ENCODE assay signal across 8 mouse cellular contexts in the genomic region with DNA sequence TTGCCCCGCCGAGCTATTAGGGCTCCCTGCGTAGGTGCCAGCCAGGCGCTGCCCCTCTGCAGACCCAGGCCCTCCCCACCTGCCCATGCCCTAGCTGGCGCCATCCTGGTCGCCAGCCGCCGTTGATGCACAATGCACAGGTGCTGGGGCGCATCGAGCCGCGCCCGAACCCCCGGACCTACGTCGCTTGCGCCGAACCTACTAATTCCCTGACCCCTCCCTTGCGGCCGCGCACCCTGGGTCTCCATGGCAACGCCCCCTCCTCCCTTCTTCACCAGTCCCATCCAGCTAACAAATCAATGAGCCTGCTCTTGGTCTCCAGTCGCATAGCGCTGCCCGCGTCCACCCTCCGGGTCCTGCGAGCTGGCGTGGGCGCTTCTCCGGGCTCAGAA. TPM values are rescaled to one million over a fixed set of nuclear protein-coding genes. Genes with fewer than 3 reads are reported as not detected.
DNase-seq lines count a peak whose midpoint lies in the region; ATAC-seq and TF ChIP-seq lines count a peak whose summit lies in the region.

No protein-coding gene starts in this region.

- H3K27ac ChIP-seq in forebrain, embryonic 14.5 days (ENCODE audit: low read depth, low read length), result peak overlapping the region; percentile 66
- no peak overlapping the region for H3K27ac ChIP-seq in liver, embryonic 14.5 days
- H3K27ac ChIP-seq in stomach, embryonic 14.5 days (ENCODE audit: low read length), result no peak overlapping the region

- peak overlapping the region; percentile 75 for H3K9ac ChIP-seq in forebrain, embryonic 14.5 days (ENCODE audit: low read length)
- H3K9ac ChIP-seq in liver, embryonic 14.5 days (replicated peaks), result no peak overlapping the region
- peak overlapping the region; percentile 7; the same call in 1 of the 2 replicates for H3K9ac ChIP-seq in stomach, embryonic 14.5 days (replicated peaks; ENCODE audit: low read depth, low read length)

- peak; percentile 77 for DNase-seq in layer of hippocampus, postnatal 10 days (ENCODE audit: low spot score in 2 of 2)
- no peak for DNase-seq in layer of hippocampus, postnatal 36 days
- DNase-seq in ZHBTc4 (ENCODE audit: low read depth, low spot score), result peak; percentile 75
- peak; percentile 77 for DNase-seq in forebrain, embryonic 14.5 days (ENCODE audit: low spot score)
- no peak for DNase-seq in liver, embryonic 14.5 days (ENCODE audit: low read depth in 3 of 3, low spot score in 3 of 3)
- no peak for DNase-seq in adrenal gland, adult 18-20 months (ENCODE audit: low spot score in 2 of 2)

- peak overlapping the region; percentile 94 for H3K4me2 ChIP-seq in forebrain, embryonic 14.5 days (ENCODE audit: low read length)
- H3K4me2 ChIP-seq in liver, embryonic 14.5 days (ENCODE audit: low read depth), result peak overlapping the region; percentile 82
- H3K4me2 ChIP-seq in stomach, embryonic 14.5 days (replicated peaks; ENCODE audit: low read depth, low read length), result peak overlapping the region; percentile 81

- no peak for ATAC-seq in forebrain, embryonic 14.5 days
- ATAC-seq in liver, embryonic 14.5 days (ENCODE audit: insufficient read depth), result peak; percentile 40
- ATAC-seq in stomach, embryonic 14.5 days (ENCODE audit: insufficient number of reproducible peaks, insufficient read depth, low FRiP score, low read depth), result peak; percentile 26; the same call in 1 of the 2 replicates
- no peak for ATAC-seq in erythroid progenitor cell, adult 5-6 weeks (replicated peaks; ENCODE audit: low FRiP score, poor library complexity, severe bottlenecking)

- WGBS in forebrain, embryonic 14.5 days, result under 1% methylated on average over 31 of the region's 31 CpGs
- WGBS in liver, embryonic 14.5 days (ENCODE audit: insufficient replicate concordance), result under 1% methylated on average over 31 of the region's 31 CpGs
- WGBS in stomach, embryonic 14.5 days, result under 1% methylated on average over 31 of the region's 31 CpGs

- H3K27me3 ChIP-seq in forebrain, embryonic 14.5 days (replicated peaks; ENCODE audit: control insufficient read depth, insufficient read depth, low read length), result peaks cover 67% of the 10 kb centered on the region
- peaks cover 94% of the 10 kb centered on the region for H3K27me3 ChIP-seq in liver, embryonic 14.5 days (ENCODE audit: control insufficient read depth, insufficient read depth, low read length)
- peaks cover 46% of the 10 kb centered on the region for H3K27me3 ChIP-seq in stomach, embryonic 14.5 days (ENCODE audit: control insufficient read depth, insufficient read depth, low read length)

- H3K36me3 ChIP-seq in forebrain, embryonic 14.5 days (ENCODE audit: control insufficient read depth, insufficient read depth, low read length), result peaks cover 8% of the 10 kb centered on the region
- peaks cover 3% of the 10 kb centered on the region; the same call in 1 of the 2 replicates for H3K36me3 ChIP-seq in liver, embryonic 14.5 days (replicated peaks; ENCODE audit: control insufficient read depth, insufficient read depth, low read depth)
- H3K36me3 ChIP-seq in stomach, embryonic 14.5 days (ENCODE audit: control insufficient read depth, insufficient read depth, low read length), result peaks cover 4% of the 10 kb centered on the region; the same call in 1 of the 2 replicates

- TF ChIP-seq CTCF in liver, embryonic 14.5 days (IDR thresholded peaks at IDR 0.05; ENCODE audit: low read depth), result no peak

- TF ChIP-seq EP300 in liver, embryonic 14.5 days (IDR thresholded peaks at IDR 0.05; ENCODE audit: low read depth), result no peak

- H3K4me3 ChIP-seq in forebrain, embryonic 14.5 days (ENCODE audit: low read depth, low read length), result peak overlapping the region; percentile 73
- peak overlapping the region; percentile 49 to 63 for H3K4me3 ChIP-seq in liver, embryonic 14.5 days (ENCODE audit: insufficient read depth in 1 of 2, low read depth in 2 of 2, low read length in 2 of 2)
- H3K4me3 ChIP-seq in stomach, embryonic 14.5 days (ENCODE audit: low read depth, low read length), result peak overlapping the region; percentile 77

- H3K9me3 ChIP-seq in forebrain, embryonic 14.5 days (replicated peaks; ENCODE audit: control insufficient read depth, low read length), result no peaks in the 10 kb centered on the region
- H3K9me3 ChIP-seq in liver, embryonic 14.5 days (ENCODE audit: control insufficient read depth, low read length), result no peaks in the 10 kb centered on the region
- H3K9me3 ChIP-seq in stomach, embryonic 14.5 days (ENCODE audit: control insufficient read depth, low read depth, low read length), result no peaks in the 10 kb centered on the region

- H3K4me1 ChIP-seq in forebrain, embryonic 14.5 days (ENCODE audit: control insufficient read depth, insufficient read depth, low read length), result peaks cover 36% of the 10 kb centered on the region
- peaks cover 0 to 8% of the 10 kb centered on the region in 2 experiments; a peak in 2 of 4 replicates for H3K4me1 ChIP-seq in liver, embryonic 14.5 days (replicated peaks; ENCODE audit: control insufficient read depth in 2 of 2, insufficient read depth in 2 of 2, low read length in 1 of 2)
- H3K4me1 ChIP-seq in stomach, embryonic 14.5 days (ENCODE audit: control insufficient read depth, insufficient read depth, low read length), result peaks cover 45% of the 10 kb centered on the region

RNA-seq across cellular contexts. Expression of gene Cbx8, which starts 0.6 kb away (rescaled TPM):
- 10 to 100 TPM; 12.4 to 13.1 TPM for total RNA-seq in layer of hippocampus, postnatal 10 days (2021)
- total RNA-seq in layer of hippocampus, postnatal 36 days (2021), result 10 to 100 TPM; 11.2 to 13.6 TPM
- polyA plus RNA-seq in forebrain, embryonic 14.5 days (2014; fragmentation: Nextera tagmentation; extraction: Ambion mirVana), result 12.8 and 15.0 TPM in 2 replicates
- 0.64 and 0.95 TPM in 2 replicates for polyA plus RNA-seq in liver, embryonic 14.5 days (2012; rRNA removed)
- polyA plus RNA-seq in liver, embryonic 14.5 days (2014; fragmentation: Nextera tagmentation; extraction: Ambion mirVana), result 1.6 and 2.1 TPM in 2 replicates
- 6.2 and 8.5 TPM in 2 replicates for polyA plus RNA-seq in stomach, embryonic 14.5 days (2014; fragmentation: Nextera tagmentation; extraction: Ambion mirVana)
- 1.3 TPM in 1 of 2 replicates, not detected in the other for total RNA-seq in erythroid progenitor cell, adult 5-6 weeks (2015; ENCODE audit: low replicate concordance)
- 1.0 and 3.3 TPM in 2 replicates for total RNA-seq in erythroid progenitor cell, adult 5-6 weeks (2017; ENCODE audit: low replicate concordance)
- total RNA-seq in adrenal gland, adult 18-20 months (2021), result 10 to 100 TPM; 12.2 to 16.7 TPM

RNA-seq across cellular contexts. Expression of gene Cbx2, which starts 18.6 kb away (rescaled TPM):
- 1 to 10 TPM; 4.7 to 5.0 TPM for total RNA-seq in layer of hippocampus, postnatal 10 days (2021)
- total RNA-seq in layer of hippocampus, postnatal 36 days (2021), result 1 to 10 TPM; 4.0 to 4.4 TPM
- 19.2 and 22.1 TPM in 2 replicates for polyA plus RNA-seq in forebrain, embryonic 14.5 days (2014; fragmentation: Nextera tagmentation; extraction: Ambion mirVana)
- polyA plus RNA-seq in liver, embryonic 14.5 days (2012; rRNA removed), result 1.4 and 1.7 TPM in 2 replicates
- 1.8 and 2.4 TPM in 2 replicates for polyA plus RNA-seq in liver, embryonic 14.5 days (2014; fragmentation: Nextera tagmentation; extraction: Ambion mirVana)
- polyA plus RNA-seq in stomach, embryonic 14.5 days (2014; fragmentation: Nextera tagmentation; extraction: Ambion mirVana), result 24.9 and 25.9 TPM in 2 replicates
- total RNA-seq in erythroid progenitor cell, adult 5-6 weeks (2015; ENCODE audit: low replicate concordance), result not detected in 2 replicates
- total RNA-seq in erythroid progenitor cell, adult 5-6 weeks (2017; ENCODE audit: low replicate concordance), result 0.51 TPM in 1 of 2 replicates, not detected in the other
- total RNA-seq in adrenal gland, adult 18-20 months (2021), result 1 to 10 TPM; 3.1 to 6.6 TPM

RNA-seq across cellular contexts. Expression of gene Cbx4, which starts 44.7 kb away (rescaled TPM):
- 10 to 100 TPM; 49.2 to 51.2 TPM for total RNA-seq in layer of hippocampus, postnatal 10 days (2021)
- 10 to 100 TPM; 57.3 to 59.4 TPM for total RNA-seq in layer of hippocampus, postnatal 36 days (2021)
- 9.3 and 14.5 TPM in 2 replicates for polyA plus RNA-seq in forebrain, embryonic 14.5 days (2014; fragmentation: Nextera tagmentation; extraction: Ambion mirVana)
- 1.8 and 3.3 TPM in 2 replicates for polyA plus RNA-seq in liver, embryonic 14.5 days (2012; rRNA removed)
- 1.6 and 2.0 TPM in 2 replicates for polyA plus RNA-seq in liver, embryonic 14.5 days (2014; fragmentation: Nextera tagmentation; extraction: Ambion mirVana)
- 7.0 and 8.2 TPM in 2 replicates for polyA plus RNA-seq in stomach, embryonic 14.5 days (2014; fragmentation: Nextera tagmentation; extraction: Ambion mirVana)
- total RNA-seq in erythroid progenitor cell, adult 5-6 weeks (2015; ENCODE audit: low replicate concordance), result 5.4 and 13.4 TPM in 2 replicates
- 2.7 and 4.4 TPM in 2 replicates for total RNA-seq in erythroid progenitor cell, adult 5-6 weeks (2017; ENCODE audit: low replicate concordance)
- total RNA-seq in adrenal gland, adult 18-20 months (2021), result 100 to 1,000 TPM; 115 to 163 TPM

RNA-seq across cellular contexts. Expression of gene Enpp7, which starts 53.3 kb away (rescaled TPM):
- not detected for total RNA-seq in layer of hippocampus, postnatal 10 days (2021)
- total RNA-seq in layer of hippocampus, postnatal 36 days (2021), result not detected
- not detected in 2 replicates for polyA plus RNA-seq in forebrain, embryonic 14.5 days (2014; fragmentation: Nextera tagmentation; extraction: Ambion mirVana)
- not detected in 2 replicates for polyA plus RNA-seq in liver, embryonic 14.5 days (2012; rRNA removed)
- polyA plus RNA-seq in liver, embryonic 14.5 days (2014; fragmentation: Nextera tagmentation; extraction: Ambion mirVana), result not detected in 2 replicates
- polyA plus RNA-seq in stomach, embryonic 14.5 days (2014; fragmentation: Nextera tagmentation; extraction: Ambion mirVana), result not detected in 2 replicates
- not detected in 2 replicates for total RNA-seq in erythroid progenitor cell, adult 5-6 weeks (2015; ENCODE audit: low replicate concordance)
- not detected in 2 replicates for total RNA-seq in erythroid progenitor cell, adult 5-6 weeks (2017; ENCODE audit: low replicate concordance)
- not detected for total RNA-seq in adrenal gland, adult 18-20 months (2021)

Comparison
In these comparisons a context has a peak if more than half of its experiments do, and no peak if none do; other contexts are left out.
1. DNase-seq: peak in layer of hippocampus, postnatal 10 days (2 of 2), ZHBTc4 (single experiment) and forebrain, embryonic 14.5 days (single experiment); none in layer of hippocampus, postnatal 36 days (0 of 2), liver, embryonic 14.5 days (0 of 3) and adrenal gland, adult 18-20 months (0 of 2).
2. ATAC-seq: peak in liver, embryonic 14.5 days (single experiment) and stomach, embryonic 14.5 days (single experiment); none in forebrain, embryonic 14.5 days (single experiment) and erythroid progenitor cell, adult 5-6 weeks (single experiment).
3. Peak in every context shown above with its lines, with median percentiles within 50 percentile points of each other: H3K4me2 ChIP-seq and H3K4me3 ChIP-seq.